Mouse (Mus musculus) midbrain, embryonic 15.5 days (tissue): ENCODE data around the gene Irgm2. TPM values are rescaled to one million over a fixed set of nuclear protein-coding genes. Genes with fewer than 3 reads are reported as not detected.
"Not testable (repeated sequence)": the region's sequence is repeated elsewhere in the genome, so short reads cannot be mapped to it uniquely, and the experiment has no call there.

Experiments
- ATAC-seq: fragments of 200-750 bp; cut with Nextera tagmentation; replicated peaks from 2 replicates; pipeline ENCODE4 v1.8.0; 2017; ENCODE audit warnings: moderate TSS enrichment
- H3K27ac ChIP-seq: fragments of 300-500 bp; sonication (generic); 2 replicates; pipeline ENCODE4 v1.5.1; 2015; ENCODE audit warnings: mild to moderate bottlenecking, inconsistent platforms
- H3K27me3 ChIP-seq: fragments of 300-500 bp; sonication (generic); replicated peaks from 2 replicates; pipeline ENCODE4 v1.6.1; 2015; ENCODE audit warnings: inconsistent platforms
- H3K36me3 ChIP-seq: fragments of 300-500 bp; sonication (generic); replicated peaks from 2 replicates; pipeline ENCODE4 v1.6.1; 2015; ENCODE audit warnings: inconsistent platforms
- H3K4me1 ChIP-seq: fragments of 300-500 bp; sonication (generic); 2 replicates; pipeline ENCODE4 v1.6.1; 2015; ENCODE audit warnings: inconsistent platforms
- H3K4me2 ChIP-seq: fragments of 300-500 bp; sonication (generic); 2 replicates; pipeline ENCODE4 v1.6.1; 2015; ENCODE audit warnings: inconsistent platforms, mild to moderate bottlenecking, moderate library complexity
- H3K4me3 ChIP-seq: fragments of 300-500 bp; sonication (generic); 2 replicates; pipeline ENCODE4 v1.5.1; 2015; ENCODE audit warnings: mild to moderate bottlenecking, inconsistent platforms
- H3K9ac ChIP-seq: fragments of 300-500 bp; sonication (generic); 2 replicates; pipeline ENCODE4 v1.6.1; 2015; ENCODE audit warnings: mild to moderate bottlenecking, inconsistent platforms
- H3K9me3 ChIP-seq: fragments of 300-500 bp; sonication (generic); 2 replicates; pipeline ENCODE4 v1.6.1; 2016; ENCODE audit warnings: inconsistent platforms
- WGBS: fragments of 180-500 bp; shearing (Covaris S2); methylation state at CpG from one replicate; pipeline ENCODE4 v1.1.7; 2015; ENCODE audit warnings: mixed read lengths; 5-methylcytosine and 5-hydroxymethylcytosine counted together
- polyA plus RNA-seq: library from polyadenylated mRNA; unstranded; fragments of >200 nt; fragmentation: Nextera tagmentation; extraction: Ambion mirVana; gene quantifications from 2 replicates; pipeline ENCODE4 v1.2.1, GENCODE M21; 2015

The Irgm2 gene
- polyA plus RNA-seq, result 1.2 and 2.0 TPM in 2 replicates

DNA sequence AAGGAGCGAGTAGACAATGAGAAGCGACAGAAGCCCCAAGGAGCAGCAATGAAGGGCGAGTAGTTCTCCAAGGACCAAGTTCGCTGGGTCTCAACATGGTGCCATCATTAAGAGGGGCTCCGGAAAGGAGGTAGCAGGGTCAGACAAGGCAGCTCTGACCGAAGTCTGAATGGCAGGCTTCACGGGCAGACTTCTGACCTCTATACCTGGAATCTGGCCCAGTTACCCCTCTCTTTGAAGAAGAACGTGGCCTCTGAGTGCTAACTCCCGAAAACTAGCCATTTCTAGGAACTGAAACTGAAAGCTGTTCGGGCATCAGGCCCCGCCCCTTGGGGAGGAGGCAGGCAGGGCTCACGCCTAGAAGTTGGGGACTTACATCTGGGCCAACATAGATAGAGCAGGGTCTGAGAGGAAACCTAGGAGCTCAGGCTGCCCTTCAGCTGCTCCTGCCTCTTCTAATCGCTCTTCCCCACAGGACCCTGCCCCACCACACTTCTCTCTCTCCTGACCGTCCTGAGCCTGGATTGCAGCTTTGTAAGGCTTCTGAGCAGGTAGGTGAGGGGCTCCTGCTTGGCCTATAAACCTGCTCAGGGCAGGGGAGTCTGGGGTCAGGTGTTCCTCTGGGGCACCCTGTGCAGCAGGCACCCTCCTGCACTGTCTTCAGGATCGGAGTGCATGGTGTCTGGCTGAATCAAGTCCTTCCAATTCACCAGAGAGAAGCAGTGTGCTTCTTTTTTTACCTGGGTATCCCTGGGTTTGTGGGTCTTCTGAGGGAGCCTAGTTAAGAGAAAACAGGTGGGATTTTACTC, at the start of gene Irgm2, which contains the start of gene Igtp:
Gene Irgm2 (plus strand): TSS at position 390 of the 809 bp plus-strand sequence.
Gene Igtp (plus strand): TSS at position 328 of the 809 bp plus-strand sequence.
- Histone ChIP-seq H3K4me3 (peak within 1 kb of the TSS; percentile 38), H3K4me2 (peak within 1 kb of the TSS; percentile 54), H3K9ac (0 out of 2 replicates have a peak within 1 kb of the TSS, but pooled peaks have one; percentile 12)
- not testable (repeated sequence) for ATAC-seq, H3K4me1 ChIP-seq, H3K9me3 ChIP-seq, H3K27ac ChIP-seq, H3K36me3 ChIP-seq, H3K27me3 ChIP-seq
- WGBS, result 11% methylated on average over 15 of the region's 15 CpGs

DNA sequence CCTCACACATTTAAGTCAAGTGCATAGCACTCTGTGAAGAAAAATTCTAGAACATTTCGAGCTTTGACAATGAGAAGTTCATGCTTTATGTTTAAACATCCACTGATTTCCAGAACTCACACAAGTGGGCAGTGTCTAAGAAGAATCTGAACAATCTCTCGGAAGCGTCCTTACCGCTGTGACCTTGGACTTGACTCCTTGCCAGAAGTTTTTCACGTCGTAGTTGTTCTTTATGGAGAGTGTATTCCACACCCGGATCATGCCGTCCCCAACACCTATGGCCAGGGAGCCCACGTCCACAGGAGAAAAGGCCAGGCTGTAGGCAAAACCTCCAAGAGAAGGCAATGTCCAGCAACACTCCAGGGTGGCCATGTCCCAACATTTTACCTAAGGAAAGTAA, 44.0 kb upstream of the Irgm2 start:
- H3K9ac ChIP-seq, result no peak overlapping the region
- no peak overlapping the region for H3K4me2 ChIP-seq
- no peak for ATAC-seq
- WGBS, result 95% methylated on average over 9 of the region's 9 CpGs
- no peak overlapping the region for H3K4me3 ChIP-seq
- H3K27me3 ChIP-seq, result no peaks in the 10 kb centered on the region
- no peaks in the 10 kb centered on the region for H3K4me1 ChIP-seq
- no peaks in the 10 kb centered on the region for H3K9me3 ChIP-seq
- no peak overlapping the region for H3K27ac ChIP-seq
- peaks cover 47% of the 10 kb centered on the region for H3K36me3 ChIP-seq

DNA sequence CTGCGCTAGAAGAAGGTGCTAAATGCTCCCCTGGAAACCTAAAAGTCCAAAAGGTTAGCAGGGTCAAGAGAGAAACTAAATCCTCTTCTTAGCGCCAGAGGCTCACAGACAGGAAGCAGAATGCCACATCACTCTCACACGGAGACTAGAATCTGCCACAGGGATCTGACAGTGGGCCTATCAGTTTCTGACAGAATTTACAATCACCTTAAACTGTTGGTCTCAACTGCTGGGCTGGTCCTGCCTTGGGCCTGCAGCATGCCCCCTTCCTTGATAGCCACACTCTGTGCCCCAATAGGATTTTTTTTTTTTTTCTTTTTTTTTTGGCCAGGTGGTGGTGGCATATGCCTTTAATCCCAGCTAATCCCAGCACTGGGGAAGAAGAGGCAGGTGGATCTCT, 42.5 kb upstream of the Irgm2 start:
- Histone ChIP-seq H3K27ac (no peak overlapping the region), H3K4me3 (no peak overlapping the region), H3K9ac (no peak overlapping the region), H3K4me1 (no peaks in the 10 kb centered on the region), H3K27me3 (no peaks in the 10 kb centered on the region), H3K9me3 (no peaks in the 10 kb centered on the region), H3K36me3 (peaks cover 40% of the 10 kb centered on the region), H3K4me2 (no peak overlapping the region)
- ATAC-seq, result no peak
- WGBS, result 92% methylated on average over 3 of the region's 3 CpGs

DNA sequence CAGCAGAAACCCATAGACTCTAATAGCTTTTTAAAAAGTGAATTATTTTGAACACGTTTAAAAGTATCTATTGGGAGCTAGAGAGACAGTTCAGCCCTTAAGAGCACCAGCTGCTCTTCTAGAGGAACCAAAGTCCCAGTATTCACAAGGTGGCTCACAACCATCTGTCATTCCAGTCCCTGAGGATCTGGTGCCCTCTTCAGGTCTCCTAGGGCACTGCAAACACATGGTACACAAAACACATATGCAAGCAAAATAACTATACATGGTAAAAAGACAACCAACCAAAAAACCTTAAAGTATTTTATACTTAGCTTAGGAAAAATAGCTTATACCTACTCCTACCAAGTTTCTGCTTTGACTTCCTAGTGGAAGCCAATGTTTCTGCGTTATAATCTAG, 34.3 kb upstream of the Irgm2 start:
- Histone ChIP-seq H3K27ac (no peak overlapping the region), H3K4me3 (no peak overlapping the region), H3K36me3 (peaks cover 26% of the 10 kb centered on the region), H3K4me1 (peaks cover 9% of the 10 kb centered on the region), H3K4me2 (no peak overlapping the region), H3K9ac (no peak overlapping the region), H3K9me3 (no peaks in the 10 kb centered on the region), H3K27me3 (no peaks in the 10 kb centered on the region)
- 92% methylated on average over 2 of the region's 2 CpGs for WGBS
- no peak for ATAC-seq

- peak overlapping the region; percentile 73 for H3K9ac ChIP-seq
- WGBS, result under 1% methylated on average over 8 of the region's 8 CpGs
- peaks cover 16% of the 10 kb centered on the region for H3K36me3 ChIP-seq
- H3K27ac ChIP-seq, result peak overlapping the region; percentile 73
- peak overlapping the region; percentile 67 for H3K4me2 ChIP-seq
- ATAC-seq, result no peak
- H3K4me1 ChIP-seq, result peaks cover 21% of the 10 kb centered on the region
- H3K9me3 ChIP-seq, result no peaks in the 10 kb centered on the region
- peak overlapping the region; percentile 87 for H3K4me3 ChIP-seq
- H3K27me3 ChIP-seq, result no peaks in the 10 kb centered on the region
Observed at GRCm38 (mm10) chr11:58167822-58168166, 31.6 kb upstream of the Irgm2 start.

DNA sequence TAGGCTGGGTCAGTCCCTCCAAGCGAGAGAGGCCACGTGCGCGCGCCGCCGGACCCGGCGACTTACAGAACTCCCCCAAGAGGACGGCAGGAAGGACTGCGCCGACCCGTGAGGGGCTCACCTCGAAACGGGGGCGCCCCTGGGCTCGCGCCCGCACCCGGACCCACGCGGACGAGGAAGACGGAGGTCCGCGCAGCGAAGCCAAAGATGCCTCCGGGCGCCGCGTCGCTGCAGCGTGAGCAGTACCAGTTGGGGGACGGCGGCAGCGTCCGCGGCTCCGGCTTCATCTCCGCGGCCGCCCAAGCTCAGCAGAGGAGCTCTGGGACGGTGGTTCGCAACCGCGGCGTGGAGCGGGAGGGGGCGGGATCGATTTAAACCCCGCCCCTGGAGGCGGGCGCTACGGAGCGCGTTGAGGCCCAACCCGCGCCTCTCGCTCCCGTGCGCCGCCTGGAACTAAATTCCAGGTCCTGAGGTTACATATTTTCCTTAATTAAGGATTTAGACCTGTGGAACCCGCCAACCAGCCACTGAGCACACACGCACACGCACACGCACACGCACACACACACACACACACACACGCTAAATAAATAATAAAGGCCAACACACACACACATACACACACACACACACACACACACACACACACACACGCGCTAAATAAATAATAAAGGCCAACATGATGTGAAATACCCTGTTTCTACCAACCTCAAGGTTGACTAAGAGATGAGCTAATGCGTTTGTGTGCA, 31.1 kb upstream of the Irgm2 start, which contains the start of gene Gemin5:
Gene Gemin5 (minus strand): TSS at position 373 of the 749 bp plus-strand sequence.
- H3K9ac ChIP-seq, result peak within 1 kb of the TSS; percentile 73
- no peaks in the 10 kb centered on the region for H3K27me3 ChIP-seq
- peaks cover 16% of the 10 kb centered on the region for H3K36me3 ChIP-seq
- no peaks in the 10 kb centered on the region for H3K9me3 ChIP-seq
- ATAC-seq, result peak; percentile 83
- peak within 1 kb of the TSS; percentile 87 for H3K4me3 ChIP-seq
- 1% methylated on average over 71 of the region's 71 CpGs for WGBS
- peak within 1 kb of the TSS; percentile 67 for H3K4me2 ChIP-seq
- H3K4me1 ChIP-seq, result peaks cover 22% of the 10 kb centered on the region
- H3K27ac ChIP-seq, result peak within 1 kb of the TSS; percentile 73

- Histone ChIP-seq H3K4me2 (no peak overlapping the region), H3K36me3 (peaks cover 25% of the 10 kb centered on the region), H3K27ac (no peak overlapping the region), H3K9ac (no peak overlapping the region), H3K4me1 (peaks cover 22% of the 10 kb centered on the region), H3K9me3 (no peaks in the 10 kb centered on the region), H3K27me3 (no peaks in the 10 kb centered on the region), H3K4me3 (no peak overlapping the region)
- no peak for ATAC-seq
- WGBS, result 93% methylated on average over 4 of the region's 4 CpGs
Observed at GRCm38 (mm10) chr11:58169666-58170065, 29.8 kb upstream of the Irgm2 start.

- peak within 1 kb of the TSS; percentile 91 for H3K4me3 ChIP-seq
- H3K4me1 ChIP-seq, result peaks cover 22% of the 10 kb centered on the region
- H3K27ac ChIP-seq, result peak within 1 kb of the TSS; percentile 79
- H3K27me3 ChIP-seq, result no peaks in the 10 kb centered on the region
- WGBS, result under 1% methylated on average over 34 of the region's 34 CpGs
- H3K9ac ChIP-seq, result peak within 1 kb of the TSS; percentile 66
- H3K9me3 ChIP-seq, result no peaks in the 10 kb centered on the region
- H3K4me2 ChIP-seq, result peak within 1 kb of the TSS; percentile 63
- peak; percentile 75 for ATAC-seq
- peaks cover 27% of the 10 kb centered on the region for H3K36me3 ChIP-seq
Observed at GRCm38 (mm10) chr11:58171459-58172091, 27.8 kb upstream of the Irgm2 start, which contains the start of gene Mrpl22. Gene Mrpl22 (plus strand): TSS chr11:58171661.

- no peak overlapping the region for H3K9ac ChIP-seq
- H3K36me3 ChIP-seq, result peaks cover 32% of the 10 kb centered on the region
- no peak overlapping the region for H3K4me2 ChIP-seq
- H3K4me1 ChIP-seq, result no peaks in the 10 kb centered on the region
- no peak overlapping the region for H3K4me3 ChIP-seq
- 20% methylated on average over 3 of the region's 3 CpGs for WGBS
- no peaks in the 10 kb centered on the region for H3K27me3 ChIP-seq
- no peak overlapping the region for H3K27ac ChIP-seq
- ATAC-seq, result no peak
- H3K9me3 ChIP-seq, result no peaks in the 10 kb centered on the region
Observed at GRCm38 (mm10) chr11:58179563-58179962, 19.9 kb upstream of the Irgm2 start.

DNA sequence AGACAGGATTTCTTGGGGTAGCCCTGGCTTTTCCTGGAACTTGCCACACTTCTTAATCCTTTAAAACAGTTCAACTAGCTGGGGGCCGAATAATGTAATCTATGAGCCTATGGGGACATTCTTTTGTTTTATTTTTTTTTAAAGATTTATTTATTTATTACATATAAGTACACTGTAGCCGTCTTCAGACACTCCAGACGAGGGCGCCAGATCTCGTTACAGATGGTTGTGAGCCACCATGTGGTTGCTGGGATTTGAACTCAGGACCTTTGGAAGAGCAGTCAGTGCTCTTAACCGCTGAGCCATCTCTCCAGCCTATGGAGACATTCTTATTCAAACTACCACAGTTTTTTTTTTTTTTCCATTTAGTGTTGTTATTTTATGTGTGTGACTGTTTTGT, 19.4 kb upstream of the Irgm2 start:
- H3K4me1 ChIP-seq, H3K9ac ChIP-seq, ATAC-seq, H3K9me3 ChIP-seq, H3K4me2 ChIP-seq, H3K27me3 ChIP-seq, H3K27ac ChIP-seq, H3K4me3 ChIP-seq: not testable (repeated sequence)
- 93% methylated on average over 6 of the region's 6 CpGs for WGBS
- peaks cover 32% of the 10 kb centered on the region for H3K36me3 ChIP-seq

DNA sequence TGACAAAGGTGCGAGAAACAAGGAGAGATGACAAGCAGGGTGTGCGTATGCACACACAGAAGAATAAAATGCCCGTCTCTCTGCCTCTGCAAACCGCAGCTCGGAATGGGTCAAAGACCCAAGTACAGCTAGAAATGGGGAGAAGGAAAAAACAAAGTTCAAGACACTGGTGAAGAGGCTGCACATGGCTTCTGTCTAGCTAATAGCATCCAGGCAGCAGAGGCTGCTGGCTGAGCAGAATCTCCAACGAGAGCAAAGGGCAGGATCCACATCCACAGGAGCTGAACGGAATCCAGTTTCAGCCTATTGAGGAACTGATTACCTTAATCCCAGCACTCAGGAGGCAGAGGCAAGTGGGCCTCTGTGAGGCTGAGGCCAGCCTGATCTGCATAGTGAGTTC, 18.7 kb upstream of the Irgm2 start:
- Histone ChIP-seq H3K9me3 (no peaks in the 10 kb centered on the region), H3K4me2 (no peak overlapping the region), H3K4me1 (no peaks in the 10 kb centered on the region), H3K27ac (no peak overlapping the region), H3K36me3 (peaks cover 25% of the 10 kb centered on the region), H3K4me3 (no peak overlapping the region), H3K27me3 (no peaks in the 10 kb centered on the region), H3K9ac (no peak overlapping the region)
- 89% methylated on average over 7 of the region's 7 CpGs for WGBS
- ATAC-seq, result no peak

- no peak overlapping the region for H3K9ac ChIP-seq
- no peak overlapping the region for H3K4me3 ChIP-seq
- no peaks in the 10 kb centered on the region for H3K27me3 ChIP-seq
- H3K4me2 ChIP-seq, result no peak overlapping the region
- H3K27ac ChIP-seq, result no peak overlapping the region
- no peak for ATAC-seq
- no peaks in the 10 kb centered on the region for H3K9me3 ChIP-seq
- H3K4me1 ChIP-seq, result no peaks in the 10 kb centered on the region
- peaks cover 3% of the 10 kb centered on the region; the same call in 1 of the 2 replicates for H3K36me3 ChIP-seq
- 93% methylated on average over 3 of the region's 3 CpGs for WGBS
Observed at GRCm38 (mm10) chr11:58183579-58183978, 15.8 kb upstream of the Irgm2 start.
